Mouse (Mus musculus) gonadal fat pad, adult 2 months (tissue): ENCODE measurements around the gene Abcc8. TPM values are rescaled to one million over a fixed set of nuclear protein-coding genes. Genes with fewer than 3 reads are reported as not detected.
"Not testable (repeated sequence)": the region's sequence is repeated elsewhere in the genome, so short reads cannot be mapped to it uniquely, and the experiment has no call there.

Experiments used
- DNase-seq: peaks from one replicate; pipeline ENCODE4 v3.0.0-alpha.2; 2012; ENCODE audit warnings: low read depth
- polyA plus RNA-seq: library from polyadenylated mRNA; depleted of rRNA; stranded (reverse); fragments of >200 nt; gene quantifications from 2 replicates; pipeline ENCODE4 v1.2.3, GENCODE M21; 2012; rRNA removed

The Abcc8 gene
- 2.8 and 7.4 TPM in 2 replicates for polyA plus RNA-seq

DNA sequence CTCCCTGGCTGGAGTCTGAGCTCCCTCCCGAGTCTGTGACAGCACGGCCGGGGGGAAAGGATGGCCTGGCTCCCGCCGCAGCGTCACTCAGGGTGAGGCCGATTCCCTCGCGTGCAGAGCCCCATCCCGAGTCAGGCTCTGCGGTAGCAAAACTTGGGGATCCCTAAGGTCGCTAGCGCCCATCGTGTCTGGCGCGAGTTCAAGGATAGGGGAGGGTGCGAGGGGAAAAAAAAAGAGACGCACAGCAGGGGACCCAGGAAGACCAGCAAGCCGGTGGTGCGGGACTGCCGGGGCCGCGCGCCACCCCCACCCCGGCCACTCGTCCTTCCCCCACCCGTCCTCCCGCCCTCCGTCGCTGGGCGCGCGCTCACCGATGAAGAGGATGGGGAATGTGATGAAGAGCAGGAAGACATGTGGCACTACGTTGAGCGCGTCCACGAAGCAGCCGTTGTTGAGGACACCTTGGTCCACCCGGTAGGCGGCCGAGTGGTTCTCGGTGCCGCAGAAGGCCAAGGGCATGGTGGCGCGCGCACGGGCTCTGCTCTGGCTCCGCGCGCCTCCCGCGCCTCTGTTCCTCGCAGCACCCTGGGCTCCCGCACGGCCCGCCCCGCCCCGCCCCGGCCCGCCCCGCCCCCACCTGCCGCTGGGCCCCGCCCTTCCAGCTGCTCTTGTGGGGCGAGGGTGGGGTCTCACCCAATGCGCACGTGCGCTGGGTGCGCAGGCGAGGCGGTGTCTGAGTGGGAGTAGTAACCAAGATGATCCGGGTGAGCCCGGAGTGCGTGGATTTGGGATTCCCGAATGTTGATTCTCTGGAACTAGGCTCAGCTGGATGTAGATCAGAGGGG lies at the start of gene Abcc8:
Gene Abcc8 (minus strand): TSS at position 603 of the 845 bp plus-strand sequence.
- no peak for DNase-seq

DNA sequence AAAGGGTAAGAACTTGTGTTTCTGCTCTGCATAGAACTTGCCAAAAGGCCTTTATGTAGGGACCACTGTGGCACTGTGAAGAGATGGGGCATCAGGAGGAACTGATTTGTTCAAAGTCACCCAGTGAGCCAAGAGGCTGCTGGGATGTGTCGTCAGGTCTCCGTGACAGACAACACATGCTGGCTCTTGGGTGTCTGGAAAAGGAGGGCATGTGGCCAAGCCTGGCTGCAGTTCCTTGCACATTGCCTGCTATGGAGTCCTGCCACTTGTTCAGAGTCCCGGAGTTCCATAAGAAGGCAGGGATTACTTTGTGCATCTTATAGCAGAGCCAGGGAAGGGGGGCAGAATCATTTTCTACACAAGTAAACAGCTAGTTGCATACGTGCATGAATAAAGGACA lies 47.1 kb upstream of the Abcc8 start:
- DNase-seq, result no peak

DNA sequence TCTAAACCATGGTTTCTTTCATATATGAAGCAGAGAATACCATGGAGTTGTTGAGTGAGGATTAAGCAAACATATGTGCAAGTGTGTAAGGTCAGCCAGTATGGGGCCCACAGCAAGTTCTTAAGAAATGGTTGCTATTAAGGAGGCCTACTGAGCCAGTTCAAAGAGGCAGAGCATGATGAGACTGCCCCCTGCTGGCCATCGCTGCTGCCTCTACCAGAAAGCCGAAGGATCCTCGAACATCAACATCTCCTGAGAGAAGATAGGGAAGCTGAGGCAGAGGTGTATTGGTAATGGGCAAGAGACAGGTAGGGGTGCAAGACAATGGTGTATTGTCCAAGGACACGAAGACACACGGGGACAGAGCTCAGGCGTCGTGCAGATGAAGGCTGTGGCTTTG lies 46.4 kb upstream of the Abcc8 start:
- no peak for DNase-seq

DNA sequence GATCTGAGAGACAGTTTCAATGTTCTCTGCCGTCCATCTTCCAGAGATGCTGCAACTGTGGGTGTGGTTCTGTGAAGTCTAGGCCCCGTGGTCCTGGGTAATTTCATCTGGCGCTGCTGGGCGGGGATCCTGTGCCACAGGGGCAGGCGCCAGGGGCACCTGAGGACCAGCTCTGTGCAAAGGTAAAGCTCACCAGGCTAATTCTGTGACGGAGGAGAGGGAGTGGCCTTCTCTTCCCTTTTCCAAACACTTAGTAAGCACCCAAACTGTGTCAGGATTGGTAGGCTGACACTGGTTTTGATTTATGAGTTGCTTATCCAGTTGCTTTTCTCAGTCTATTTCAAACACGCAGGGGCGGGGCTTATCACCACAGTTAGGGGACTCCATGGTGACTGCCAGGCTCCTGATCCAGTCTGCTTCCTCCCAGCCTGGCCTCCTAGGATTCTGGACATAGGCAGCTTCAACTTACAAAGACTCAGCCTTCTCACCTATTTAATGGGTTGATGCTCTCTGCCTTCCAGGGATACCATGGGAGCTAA lies 40.8 kb upstream of the Abcc8 start:
- no peak for DNase-seq

DNA sequence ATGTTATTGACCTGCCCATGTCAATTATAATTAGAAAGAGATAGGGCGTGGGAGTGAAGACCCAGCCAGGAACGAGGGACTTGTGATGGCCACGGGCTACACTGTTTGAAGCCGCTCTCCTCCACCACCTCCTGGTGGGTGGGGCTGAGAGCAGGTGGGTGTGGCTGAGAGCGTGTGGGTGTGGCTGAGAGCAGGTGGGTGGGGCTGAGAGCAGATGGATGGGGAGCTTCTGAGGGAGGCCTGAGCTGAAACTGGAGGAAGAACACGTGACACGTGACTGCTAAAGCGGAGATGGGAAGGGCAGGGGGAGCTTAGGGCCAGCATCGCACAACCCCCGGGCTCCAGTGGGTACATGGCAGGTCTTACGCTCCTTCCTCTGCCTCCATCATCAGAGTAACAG lies 38.6 kb upstream of the Abcc8 start:
- DNase-seq, result no peak

DNA sequence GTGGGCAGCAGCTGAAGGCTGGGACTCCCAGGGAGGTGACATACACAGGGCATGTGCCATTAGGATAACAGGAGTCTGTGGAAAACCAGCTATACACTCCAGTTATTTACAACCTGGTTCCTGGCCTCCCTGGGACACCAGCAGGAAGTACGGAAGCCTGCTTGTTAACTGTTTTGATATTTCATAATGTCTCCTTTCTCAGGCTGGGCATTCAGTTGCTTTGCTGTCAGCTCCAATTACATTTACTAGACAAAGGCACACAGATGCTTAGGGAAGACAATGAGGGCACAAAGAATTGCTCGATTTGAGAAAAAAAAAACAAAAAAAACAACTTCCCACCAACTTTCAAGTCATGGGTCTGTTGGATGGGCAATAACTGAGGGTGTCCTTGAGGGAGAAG lies 36.6 kb upstream of the Abcc8 start:
- DNase-seq, result no peak

DNA sequence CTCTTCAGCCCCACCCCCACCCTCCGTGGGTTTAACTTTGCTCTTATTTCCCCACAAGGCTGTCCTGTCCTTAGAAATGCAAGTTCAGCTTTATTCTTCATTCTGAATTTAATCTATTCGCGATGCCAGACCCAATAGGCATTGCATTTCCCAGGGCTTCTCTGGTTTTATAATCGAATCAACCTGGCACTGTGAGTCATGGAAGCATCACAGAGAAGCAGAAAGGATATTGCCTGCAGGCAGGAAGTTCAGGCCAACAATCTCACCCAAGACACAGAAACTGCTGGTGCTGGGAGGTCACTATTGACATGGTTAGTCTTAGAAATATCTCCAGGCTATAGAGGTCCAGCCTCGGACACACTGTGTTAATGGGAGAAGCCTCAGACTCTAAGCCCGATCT lies 30.4 kb upstream of the Abcc8 start:
- DNase-seq, result no peak

DNA sequence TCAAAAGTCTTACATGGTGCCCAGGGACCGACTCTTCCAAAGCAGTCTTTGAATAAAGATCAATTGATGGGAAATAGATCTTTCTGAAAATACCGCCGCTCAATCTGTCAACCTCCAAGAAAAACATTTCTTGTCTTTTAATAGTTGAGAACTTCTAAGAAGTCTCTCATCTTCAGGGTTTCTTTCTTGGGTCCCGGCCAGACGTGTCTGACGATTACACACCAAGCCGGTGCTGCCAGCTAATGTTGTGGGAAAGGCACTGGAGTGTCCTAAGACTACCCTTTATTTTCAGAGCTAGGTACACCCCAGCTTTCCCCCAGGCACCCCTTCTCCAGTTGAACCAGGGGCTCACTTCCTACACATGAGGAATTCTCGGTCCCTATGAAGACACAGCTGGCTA lies 28.3 kb upstream of the Abcc8 start:
- no peak for DNase-seq

DNA sequence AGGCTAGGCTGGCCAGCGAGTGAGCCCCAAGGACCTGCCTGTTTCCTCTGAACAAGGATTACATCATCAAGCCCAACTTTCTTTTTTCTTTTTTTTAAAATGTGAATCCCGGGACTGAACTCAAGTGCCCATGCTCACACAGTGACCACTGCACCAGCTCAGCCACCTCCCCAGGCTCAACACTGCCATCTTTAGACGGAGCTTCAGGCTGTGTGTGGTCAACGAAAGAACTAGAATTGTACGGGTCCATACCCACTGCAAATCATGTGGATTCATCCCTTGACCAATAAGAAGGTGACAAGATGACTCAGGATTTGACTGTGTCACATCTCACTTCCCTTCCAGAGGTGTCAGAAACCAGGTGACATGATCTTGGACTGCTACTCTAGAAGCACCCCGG lies 24.9 kb upstream of the Abcc8 start:
- DNase-seq, result no peak

DNA sequence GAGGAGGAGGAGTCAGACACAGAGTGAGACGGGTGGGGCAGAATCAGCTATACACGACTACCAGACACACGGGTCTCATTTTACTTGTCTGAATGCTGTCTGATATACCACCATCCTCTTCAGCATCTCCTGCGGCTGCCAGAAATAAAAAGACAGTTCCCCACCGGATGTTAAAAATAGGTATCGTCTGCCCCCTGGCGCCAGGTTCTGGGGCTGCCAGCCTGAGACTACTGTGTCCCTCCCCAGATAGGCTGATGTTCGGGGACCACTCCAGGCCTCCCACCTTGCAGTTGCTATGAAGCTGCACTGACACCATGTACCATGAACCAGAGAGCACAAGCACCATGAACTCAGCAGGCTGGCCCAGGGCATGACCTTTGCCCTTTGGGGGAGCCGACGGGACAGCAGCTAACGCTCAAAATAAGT lies 24.2 kb upstream of the Abcc8 start:
- DNase-seq, result no peak

DNA sequence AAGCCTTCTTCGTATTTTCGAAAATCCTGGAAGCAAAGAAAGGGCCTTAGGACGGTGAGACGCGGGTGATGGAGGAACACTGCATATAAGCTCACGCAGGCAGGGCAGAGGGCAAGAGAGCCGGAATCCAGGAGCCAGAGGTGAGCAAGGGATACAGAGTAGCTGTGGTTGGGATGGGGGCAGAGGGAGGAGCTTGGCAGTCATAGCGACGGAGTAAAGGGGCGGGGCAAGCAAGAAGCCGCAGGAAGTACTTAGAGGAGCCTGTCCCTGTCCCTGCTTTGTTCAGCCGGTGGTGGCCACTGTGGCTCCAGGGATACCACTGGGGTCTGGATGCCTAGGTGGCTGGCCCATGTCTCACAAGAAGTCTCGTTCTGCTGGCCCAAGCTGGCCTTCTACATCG lies 21.8 kb upstream of the Abcc8 start:
- DNase-seq, result no peak

DNA sequence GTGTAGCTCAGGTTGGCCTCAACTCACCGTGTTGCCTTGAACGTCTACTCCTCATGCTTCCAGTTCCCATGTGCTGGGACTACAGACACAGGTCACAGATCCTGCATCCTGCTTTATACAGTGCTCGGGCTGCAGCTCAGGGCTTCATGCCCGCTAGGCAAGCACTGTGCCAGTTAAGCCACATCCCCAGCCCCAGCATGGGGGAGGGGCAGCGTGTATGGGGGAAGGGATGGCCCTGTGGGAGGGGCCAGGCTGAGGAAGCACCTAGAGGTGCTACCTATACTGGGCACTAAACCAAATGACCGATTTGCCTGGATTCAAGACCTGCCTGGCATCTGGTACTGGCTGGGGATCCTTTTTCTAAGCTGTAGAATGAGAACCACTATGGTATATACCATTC lies 20.2 kb upstream of the Abcc8 start:
- no peak for DNase-seq

DNA sequence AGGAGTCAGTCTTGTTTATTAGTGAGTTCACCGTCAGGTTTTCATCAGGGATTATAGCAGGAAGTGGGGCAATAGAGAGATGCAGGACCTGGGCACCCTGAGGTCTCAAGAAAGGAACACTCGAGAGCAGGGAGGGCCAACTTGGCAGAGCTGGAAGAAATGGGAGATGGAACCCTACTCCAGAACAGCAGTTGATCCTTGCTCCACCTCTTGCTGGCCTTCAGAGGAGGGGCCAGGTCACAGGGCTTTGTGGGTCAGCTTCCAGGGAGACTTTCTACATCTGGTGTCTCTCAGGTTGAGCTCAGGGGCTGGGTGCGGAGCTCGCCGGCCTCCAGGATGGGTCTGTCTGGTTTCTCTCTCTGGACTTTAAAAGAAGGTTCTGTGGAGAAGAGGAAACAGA lies 15.5 kb upstream of the Abcc8 start:
- no peak for DNase-seq

DNA sequence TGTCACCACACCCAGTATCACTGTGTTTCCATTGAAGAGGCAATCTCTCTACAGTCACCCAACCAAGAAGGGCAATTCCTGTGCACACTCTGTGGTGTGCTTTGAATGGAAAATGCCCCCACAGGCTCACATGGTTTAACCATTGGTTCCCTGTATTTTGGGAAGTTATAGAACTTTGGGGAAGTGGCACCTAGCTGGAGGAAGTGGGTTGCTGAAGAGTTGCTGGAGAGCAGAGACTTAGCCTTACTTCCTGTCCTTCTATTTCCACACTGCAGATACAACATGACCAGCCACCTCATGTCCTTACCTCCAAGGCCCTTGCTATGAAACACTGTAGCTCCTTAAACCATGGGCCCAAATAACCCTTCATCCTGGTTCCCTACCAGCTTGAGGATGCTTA lies 4.4 kb upstream of the Abcc8 start:
- no peak for DNase-seq

DNA sequence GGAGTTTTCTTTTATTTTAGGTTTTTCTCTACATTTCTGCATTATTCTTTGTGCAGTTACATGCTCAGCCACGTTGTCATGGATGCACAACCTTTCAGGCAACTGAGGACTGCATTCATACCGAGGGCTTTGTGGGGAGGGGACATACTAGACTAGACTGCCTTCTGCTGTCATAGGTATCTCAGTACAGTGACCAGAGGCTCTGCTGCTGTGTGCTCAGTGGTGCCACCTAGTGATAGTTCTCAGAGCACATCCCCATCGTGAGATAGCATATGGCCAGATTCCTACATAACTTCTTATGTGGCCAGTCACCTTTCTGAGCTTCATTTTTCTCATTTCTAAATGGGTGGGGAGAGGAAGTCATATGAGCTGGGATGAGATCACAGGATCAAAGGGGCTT lies 1.8 kb upstream of the Abcc8 start:
- no peak for DNase-seq

DNA sequence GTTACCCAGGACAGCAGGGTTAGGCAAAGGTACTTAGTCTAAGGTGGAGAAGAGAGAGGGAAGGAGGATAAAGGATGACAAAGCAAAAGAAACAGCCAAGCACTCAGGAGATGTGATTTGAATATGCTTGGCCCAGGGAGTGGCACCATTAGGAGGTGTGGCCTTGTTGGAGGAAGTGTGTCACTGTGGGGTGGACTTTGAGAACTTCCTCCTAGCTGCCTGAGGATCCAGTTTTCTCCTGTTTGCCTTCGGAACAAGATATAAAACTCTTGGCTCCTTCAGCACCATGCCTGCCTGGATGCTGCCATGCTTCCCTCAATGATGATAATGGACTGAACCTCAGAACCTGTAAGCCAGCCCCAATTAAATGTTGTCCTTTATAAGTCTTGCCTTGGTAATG lies 10.9 kb downstream of the Abcc8 start:
- DNase-seq, result not testable (repeated sequence)

DNA sequence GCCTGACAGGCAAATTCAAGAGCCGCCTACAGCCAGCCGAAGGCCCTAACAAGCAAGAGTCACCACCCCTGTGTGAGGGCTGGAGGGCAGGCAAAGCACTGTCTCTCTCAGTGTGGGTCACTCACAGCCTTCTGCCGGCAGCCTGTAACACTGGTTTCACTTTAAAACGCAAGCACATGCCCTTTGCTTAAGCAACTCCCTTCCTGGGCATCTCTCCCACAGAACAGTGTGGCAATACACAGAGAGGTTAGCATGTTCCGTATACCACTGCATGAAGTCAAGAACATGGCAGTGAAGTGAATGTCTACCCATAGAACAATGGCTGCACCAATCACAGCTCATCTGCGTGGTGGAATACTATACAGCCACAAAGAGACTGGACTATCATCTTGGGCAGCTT lies 11.4 kb downstream of the Abcc8 start:
- no peak for DNase-seq

DNA sequence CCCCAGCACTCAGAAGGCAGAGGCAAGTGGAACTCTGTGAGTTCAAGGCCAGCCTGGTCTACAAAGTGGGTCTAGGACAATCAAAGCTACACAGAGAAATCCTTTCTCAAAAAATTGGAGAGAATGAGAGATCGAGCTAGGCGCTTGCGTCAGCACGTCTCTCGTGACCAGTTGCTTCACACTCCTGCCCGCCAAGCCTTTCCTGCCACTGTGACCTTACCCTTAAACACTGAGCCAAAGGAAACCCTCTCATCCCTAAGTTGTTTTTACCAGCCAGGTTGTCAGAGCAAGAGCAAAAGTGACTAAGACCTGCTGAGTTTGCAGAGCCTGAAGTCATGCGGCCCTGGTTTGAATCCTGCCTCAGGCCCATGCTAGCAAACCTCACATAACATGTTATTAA lies 11.9 kb downstream of the Abcc8 start:
- no peak for DNase-seq

DNA sequence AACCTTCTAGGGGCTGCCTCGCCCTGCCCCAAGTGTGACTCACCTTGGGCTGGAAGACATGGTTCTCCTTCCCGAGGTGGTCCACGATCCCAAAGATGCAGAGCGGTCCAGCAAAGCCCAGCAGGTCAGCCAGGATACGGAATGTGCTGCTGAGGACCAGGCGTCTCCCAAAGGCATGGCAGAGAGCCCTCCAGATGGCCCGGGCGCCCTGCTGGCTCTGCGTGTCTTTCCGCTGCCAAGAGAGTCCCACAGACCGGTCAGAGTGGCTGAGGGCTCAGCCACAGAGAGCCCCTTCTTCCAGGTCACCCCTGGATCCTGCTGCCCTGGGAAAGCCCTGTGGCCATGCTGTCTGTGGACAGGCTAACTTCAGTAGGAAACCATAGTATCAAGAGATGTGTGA lies 14.0 kb downstream of the Abcc8 start:
- no peak for DNase-seq

DNA sequence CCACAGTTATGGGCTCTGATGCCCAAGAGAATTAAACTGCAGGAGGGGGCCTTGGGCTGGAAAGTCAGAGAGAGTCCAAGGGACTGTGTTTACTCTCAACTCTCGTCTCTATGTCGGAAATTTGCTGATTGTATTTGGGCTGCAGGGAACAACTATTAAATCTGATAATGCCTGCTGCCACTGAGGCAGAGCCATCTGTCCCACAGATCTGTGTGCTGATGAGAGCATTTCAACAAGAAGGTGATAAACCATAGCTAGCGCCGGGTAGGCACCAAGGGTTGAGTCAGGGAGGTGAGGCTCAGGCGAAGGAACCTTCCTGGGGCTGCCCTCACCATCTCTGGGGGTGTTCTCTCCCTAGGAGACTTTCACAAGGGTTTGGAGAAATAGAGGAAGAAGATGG lies 17.1 kb downstream of the Abcc8 start:
- DNase-seq, result no peak

DNA sequence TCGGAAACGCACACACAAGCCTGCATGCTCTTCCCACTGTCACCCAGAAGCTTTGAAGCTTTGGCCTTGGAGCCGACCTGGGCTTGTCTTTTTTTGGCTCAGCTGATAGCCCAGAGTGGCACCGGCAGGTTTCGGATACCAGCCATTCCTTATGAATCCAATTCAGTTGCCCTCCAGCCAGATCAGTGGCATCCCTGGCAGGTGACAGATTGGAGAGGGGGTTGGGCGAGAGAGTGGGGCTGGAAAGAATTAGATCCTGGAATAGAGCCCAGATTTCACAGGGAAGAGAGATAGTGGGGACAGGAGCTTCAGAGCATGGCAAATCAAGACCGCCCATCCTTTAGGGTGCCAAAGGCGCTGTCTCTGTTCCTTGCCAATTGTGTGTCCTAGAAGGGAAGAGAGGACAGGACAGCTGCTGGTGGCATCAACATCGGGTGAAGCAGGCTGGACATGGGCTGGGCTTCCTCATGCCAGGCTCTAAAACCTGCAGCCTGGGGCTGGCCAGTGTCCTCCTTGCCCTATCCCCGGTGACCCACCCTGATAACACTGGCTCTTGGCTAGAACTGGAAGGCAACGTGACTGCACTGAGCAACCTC lies 17.6 kb downstream of the Abcc8 start:
- DNase-seq, result no peak

DNA sequence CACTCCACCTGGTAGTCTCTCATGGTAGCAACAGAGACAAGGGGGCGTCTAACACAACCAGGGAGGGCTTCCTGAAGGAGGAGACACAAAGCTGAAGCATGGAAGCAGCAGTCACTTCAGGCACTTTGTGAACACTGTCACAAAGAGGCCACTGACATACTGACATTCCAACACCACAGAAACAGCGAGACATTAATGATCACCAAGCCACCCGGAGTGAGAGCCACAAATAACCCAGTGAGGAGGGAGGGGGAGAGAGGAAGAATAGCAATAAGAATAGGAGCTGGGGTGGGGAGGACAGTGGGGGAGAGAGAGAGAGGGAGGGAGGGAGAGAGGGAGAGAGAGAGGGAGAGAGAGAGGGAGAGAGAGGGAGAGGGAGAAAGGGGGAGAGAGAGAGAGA lies 18.2 kb downstream of the Abcc8 start:
- DNase-seq, result no peak

DNA sequence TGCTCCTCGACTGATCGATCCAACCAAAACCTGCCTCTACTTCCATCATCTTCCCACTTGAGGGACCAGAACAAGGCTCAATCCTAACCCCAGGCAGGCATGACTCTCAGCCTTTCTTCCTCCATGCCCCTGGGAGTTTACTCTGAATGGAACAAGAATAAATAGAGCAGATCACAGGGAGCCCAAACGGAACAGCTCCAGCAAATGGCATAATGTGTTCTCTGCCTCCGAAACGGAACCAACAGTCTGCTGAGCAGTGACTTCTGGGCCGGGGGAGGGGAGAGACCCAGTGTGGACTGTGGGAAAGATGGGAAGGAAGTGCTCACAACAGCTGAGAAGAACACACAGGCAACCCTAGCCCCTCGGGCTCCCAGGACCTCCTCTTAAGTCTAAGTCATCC lies 22.1 kb downstream of the Abcc8 start:
- DNase-seq, result no peak
